Mouse (Mus musculus) kidney, adult 10 weeks (tissue): ENCODE measurements around the gene Nectin3. TPM values are rescaled to one million over a fixed set of nuclear protein-coding genes. Genes with fewer than 3 reads are reported as not detected.

Experiments used
- polyA plus RNA-seq: library from polyadenylated mRNA; stranded (reverse); fragments of 350-450 nt; fragmentation: Illumina TruSeq; extraction: RNeasy Lipid Tissue Mini Kit (QIAGEN cat#74804); gene quantifications from one replicate; pipeline ENCODE4 v1.2.3, GENCODE M21; 2014; ENCODE audit warnings: low read depth, low replicate concordance

The Nectin3 gene
- 302 TPM for polyA plus RNA-seq

DNA sequence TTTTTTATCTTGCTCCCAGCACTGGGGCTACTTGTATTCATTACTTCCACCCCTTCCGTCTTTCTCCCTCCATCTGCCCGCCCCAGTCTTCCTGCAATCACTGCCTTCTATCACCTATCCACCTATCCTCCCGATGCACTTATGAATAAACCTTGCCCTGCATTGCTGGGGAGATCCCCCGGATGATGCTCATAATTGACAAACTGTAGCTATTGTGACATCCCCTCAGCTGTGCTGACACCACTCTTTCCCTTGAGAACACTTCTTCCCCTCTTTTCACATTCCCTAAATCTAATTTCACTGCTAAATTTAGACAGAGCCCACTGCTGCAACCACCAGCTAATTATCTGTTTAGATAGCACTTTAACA is at the start of gene Nectin3:
Gene Nectin3 (minus strand): TSS at position 105 of the 369 bp plus-strand sequence.

